29 mouse cellular contexts compared by ENCODE assay signal in the genomic region with DNA sequence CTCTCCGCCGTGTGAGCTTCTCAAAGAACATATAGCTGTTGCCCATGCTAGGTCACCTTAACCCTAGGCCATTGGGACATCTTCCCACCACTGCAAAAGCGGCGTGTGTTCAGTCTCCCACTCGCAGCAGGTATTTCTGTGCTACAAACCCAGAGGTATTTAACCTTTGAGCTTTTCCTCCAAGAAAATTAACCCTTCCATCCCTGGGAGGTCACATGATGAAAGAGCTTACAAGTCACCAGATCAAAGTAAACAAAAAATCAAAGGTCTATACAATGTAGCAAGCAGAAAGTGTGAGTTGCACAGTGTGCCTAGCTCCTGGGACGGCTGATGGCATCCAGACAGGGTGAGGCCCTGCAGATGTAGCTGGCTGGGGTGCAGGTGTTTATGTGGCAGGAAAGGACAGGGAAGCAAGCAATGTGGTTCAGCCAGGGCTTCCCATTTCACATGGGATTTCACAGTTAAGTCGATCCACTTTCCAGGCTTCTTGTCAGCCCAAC. TPM values are rescaled to one million over a fixed set of nuclear protein-coding genes. Genes with fewer than 3 reads are reported as not detected.
DNase-seq lines count a peak whose midpoint lies in the region; ATAC-seq and TF ChIP-seq lines count a peak whose summit lies in the region.
"Had no signal": no experiment of that assay in that cellular context is flagged by ENCODE, and none has a peak within 500 bp of the region (broad histone marks: within the 10 kb centered on the region; RNA-seq: fewer than 3 reads in every experiment).

No protein-coding gene starts in this region.

- no peak overlapping the region for H3K4me3 ChIP-seq in kidney, adult 2 months (ENCODE audit: insufficient read depth, low read depth, low read length)
- H3K4me3 ChIP-seq in liver, postnatal 0 days (ENCODE audit: low read depth, low read length): no peak overlapping the region
- no peak overlapping the region for H3K4me3 ChIP-seq in liver, embryonic 12.5 days
- no peak overlapping the region for H3K4me3 ChIP-seq in intestine, embryonic 16.5 days (ENCODE audit: low read length)
- H3K4me3 ChIP-seq in forebrain, embryonic 16.5 days (replicated peaks; ENCODE audit: low read length): no peak overlapping the region
- H3K4me3 ChIP-seq: embryonic facial prominence, embryonic 10.5 days; embryonic facial prominence, embryonic 13.5 days; erythroblast, embryonic 14.5 days; forebrain, embryonic 10.5 days; forebrain, embryonic 13.5 days; heart, embryonic 10.5 days; heart, embryonic 13.5 days; hindbrain, embryonic 12.5 days; hindbrain, embryonic 15.5 days had no signal

- H3K4me2 ChIP-seq in liver, postnatal 0 days (ENCODE audit: low read depth, low read length): no peak overlapping the region
- H3K4me2 ChIP-seq in liver, embryonic 12.5 days: no peak overlapping the region
- H3K4me2 ChIP-seq in intestine, embryonic 16.5 days (ENCODE audit: low read depth, low read length): no peak overlapping the region
- no peak overlapping the region for H3K4me2 ChIP-seq in forebrain, embryonic 16.5 days (ENCODE audit: low read length)
- H3K4me2 ChIP-seq: embryonic facial prominence, embryonic 13.5 days; forebrain, embryonic 13.5 days; heart, embryonic 13.5 days; hindbrain, embryonic 12.5 days; hindbrain, embryonic 15.5 days had no signal

- H3K4me1 ChIP-seq in kidney, adult 2 months (ENCODE audit: control insufficient read depth, insufficient read depth, low read length): peaks cover 8% of the 10 kb centered on the region; the same call in 1 of the 2 replicates
- H3K4me1 ChIP-seq in liver, postnatal 0 days (ENCODE audit: insufficient read depth): no peaks in the 10 kb centered on the region
- H3K4me1 ChIP-seq in liver, embryonic 12.5 days: no peaks in the 10 kb centered on the region
- H3K4me1 ChIP-seq in intestine, embryonic 16.5 days (ENCODE audit: control insufficient read depth, insufficient read depth, low read length): no peaks in the 10 kb centered on the region
- peaks cover 4% of the 10 kb centered on the region; the same call in 1 of the 2 replicates for H3K4me1 ChIP-seq in forebrain, embryonic 16.5 days (replicated peaks; ENCODE audit: control insufficient read depth, insufficient read depth, low read length)
- H3K4me1 ChIP-seq: embryonic facial prominence, embryonic 13.5 days; heart, embryonic 10.5 days; heart, embryonic 13.5 days had no signal

- peak; percentile 29 for ATAC-seq in liver, postnatal 0 days
- ATAC-seq in liver, embryonic 12.5 days: no peak
- peak; percentile 65; the same call in 1 of the 2 replicates for ATAC-seq in intestine, embryonic 16.5 days
- ATAC-seq in forebrain, embryonic 16.5 days: no peak
- ATAC-seq: CD4-positive, CD25-positive, alpha-beta regulatory T cell, adult 4 months had no signal

- peak; percentile 66 for DNase-seq in kidney, adult 2 months
- DNase-seq in kidney, postnatal 10 days: no peak
- no peak for DNase-seq in liver, postnatal 0 days
- no peak for DNase-seq in heart, postnatal 4 days
- DNase-seq: adrenal gland, adult 2 months; adrenal gland, postnatal 25 days; cerebellum, adult 11-12 months; cerebellum, adult 8-10 months; cerebellum, postnatal 10 days; cerebellum, postnatal 36 days; embryo, embryonic 11 days; gastrocnemius, postnatal 25 days; heart, adult 18-20 months; heart, postnatal 14 days had no signal

- H3K9ac ChIP-seq in liver, postnatal 0 days (replicated peaks): no peak overlapping the region
- H3K9ac ChIP-seq in liver, embryonic 12.5 days: no peak overlapping the region
- H3K9ac ChIP-seq in intestine, embryonic 16.5 days (ENCODE audit: low read depth, low read length): no peak overlapping the region
- H3K9ac ChIP-seq in forebrain, embryonic 16.5 days (replicated peaks; ENCODE audit: low read depth, low read length): no peak overlapping the region
- H3K9ac ChIP-seq: embryonic facial prominence, embryonic 13.5 days; forebrain, embryonic 13.5 days; forebrain, postnatal 0 days; heart, embryonic 13.5 days; hindbrain, embryonic 12.5 days; hindbrain, embryonic 15.5 days had no signal

- H3K27ac ChIP-seq in kidney, adult 2 months (ENCODE audit: insufficient read depth, low read depth, low read length): no peak overlapping the region
- no peak overlapping the region for H3K27ac ChIP-seq in liver, postnatal 0 days (ENCODE audit: low read depth)
- no peak overlapping the region for H3K27ac ChIP-seq in liver, embryonic 12.5 days
- no peak overlapping the region for H3K27ac ChIP-seq in intestine, embryonic 16.5 days (ENCODE audit: low read length)
- H3K27ac ChIP-seq in forebrain, embryonic 16.5 days (ENCODE audit: low read length): no peak overlapping the region
- H3K27ac ChIP-seq: embryonic facial prominence, embryonic 10.5 days; embryonic facial prominence, embryonic 13.5 days; forebrain, embryonic 10.5 days; forebrain, embryonic 13.5 days; heart, embryonic 10.5 days; heart, embryonic 13.5 days; hindbrain, embryonic 12.5 days; hindbrain, embryonic 15.5 days had no signal

- H3K9me3 ChIP-seq in liver, postnatal 0 days (ENCODE audit: low read length): 0 out of 2 replicates have a peak, but pooled peaks cover 2% of the 10 kb centered on the region
- H3K9me3 ChIP-seq in liver, embryonic 12.5 days (replicated peaks): no peaks in the 10 kb centered on the region
- H3K9me3 ChIP-seq in intestine, embryonic 16.5 days (ENCODE audit: control insufficient read depth, low read length): no peaks in the 10 kb centered on the region
- no peaks in the 10 kb centered on the region for H3K9me3 ChIP-seq in forebrain, embryonic 16.5 days (ENCODE audit: control insufficient read depth, low read length)
- H3K9me3 ChIP-seq: embryonic facial prominence, embryonic 10.5 days; embryonic facial prominence, embryonic 13.5 days; forebrain, embryonic 13.5 days; heart, embryonic 10.5 days; hindbrain, embryonic 12.5 days; hindbrain, embryonic 15.5 days had no signal

- no peak for TF ChIP-seq EP300 in liver, postnatal 0 days (IDR thresholded peaks at IDR 0.05; ENCODE audit: low read depth)

- H3K27me3 ChIP-seq in kidney, adult 2 months (replicated peaks; ENCODE audit: control insufficient read depth, insufficient read depth, low read length): no peaks in the 10 kb centered on the region
- no peaks in the 10 kb centered on the region for H3K27me3 ChIP-seq in liver, postnatal 0 days (ENCODE audit: insufficient read depth, low read length)
- H3K27me3 ChIP-seq in liver, embryonic 12.5 days (replicated peaks): no peaks in the 10 kb centered on the region
- H3K27me3 ChIP-seq in intestine, embryonic 16.5 days (replicated peaks; ENCODE audit: control insufficient read depth, insufficient read depth, low read length): no peaks in the 10 kb centered on the region
- no peaks in the 10 kb centered on the region; the same call in 1 of the 2 replicates for H3K27me3 ChIP-seq in forebrain, embryonic 16.5 days (replicated peaks; ENCODE audit: control insufficient read depth, insufficient read depth, low read length)
- H3K27me3 ChIP-seq: embryonic facial prominence, embryonic 13.5 days; forebrain, embryonic 13.5 days; heart, embryonic 13.5 days; hindbrain, embryonic 15.5 days had no signal

- WGBS in kidney, adult 2 months: 58% methylated on average over 7 of the region's 7 CpGs
- 64% methylated on average over 7 of the region's 7 CpGs for WGBS in liver, postnatal 0 days (ENCODE audit: insufficient replicate concordance)
- 61% methylated on average over 7 of the region's 7 CpGs for WGBS in liver, embryonic 12.5 days (ENCODE audit: insufficient replicate concordance)
- 42% methylated on average over 7 of the region's 7 CpGs for WGBS in intestine, embryonic 16.5 days
- 77% methylated on average over 7 of the region's 7 CpGs for WGBS in forebrain, embryonic 16.5 days

- TF ChIP-seq CTCF in kidney, adult 2 months (conservative IDR thresholded peaks at IDR 0.05; ENCODE audit: insufficient read depth, insufficient read length, low read depth, low read length): no peak
- TF ChIP-seq CTCF in liver, postnatal 0 days (IDR thresholded peaks at IDR 0.05; ENCODE audit: low read depth): no peak

- no peaks in the 10 kb centered on the region for H3K36me3 ChIP-seq in kidney, adult 2 months (ENCODE audit: control insufficient read depth, insufficient read depth, low read length)
- no peaks in the 10 kb centered on the region for H3K36me3 ChIP-seq in liver, postnatal 0 days (replicated peaks; ENCODE audit: insufficient read depth, low read length)
- no peaks in the 10 kb centered on the region for H3K36me3 ChIP-seq in liver, embryonic 12.5 days
- H3K36me3 ChIP-seq in intestine, embryonic 16.5 days (ENCODE audit: control insufficient read depth, insufficient read depth, low read length): no peaks in the 10 kb centered on the region
- no peaks in the 10 kb centered on the region for H3K36me3 ChIP-seq in forebrain, embryonic 16.5 days (ENCODE audit: control insufficient read depth, insufficient read depth)
- H3K36me3 ChIP-seq: embryonic facial prominence, embryonic 10.5 days; embryonic facial prominence, embryonic 13.5 days; forebrain, embryonic 10.5 days; heart, embryonic 10.5 days; heart, embryonic 13.5 days; hindbrain, embryonic 12.5 days; hindbrain, embryonic 15.5 days had no signal

- TF ChIP-seq POLR2A in kidney, adult 2 months (IDR thresholded peaks at IDR 0.05; ENCODE audit: low read depth, low read length): no peak

RNA-seq across cellular contexts. Expression of a gene that starts 51.0 kb away (rescaled TPM):
- polyA plus RNA-seq in kidney, adult 2 months (2012; rRNA removed): 29.3 and 31.6 TPM in 2 replicates
- 1.0 and 1.3 TPM in 2 replicates for polyA plus RNA-seq in liver, postnatal 0 days (2015; fragmentation: Nextera tagmentation; extraction: Ambion mirVana)
- 4.1 and 4.6 TPM in 2 replicates for polyA plus RNA-seq in liver, embryonic 12.5 days (2016; fragmentation: Nextera tagmentation; extraction: Ambion mirVana)
- polyA plus RNA-seq in intestine, embryonic 16.5 days (2015; fragmentation: Nextera tagmentation; extraction: Ambion mirVana): 4.8 and 5.5 TPM in 2 replicates
- 36.3 and 37.2 TPM in 2 replicates for polyA plus RNA-seq in forebrain, embryonic 16.5 days (2015; fragmentation: Nextera tagmentation; extraction: Ambion mirVana)
- 10 to 100 TPM; 58.9 to 65.8 TPM for total RNA-seq in heart, postnatal 4 days (2021)
- total RNA-seq: MEL had no signal

Comparison
In these comparisons a context has a peak if more than half of its experiments do, and no peak if none do; other contexts are left out.
1. ATAC-seq: peak in liver, postnatal 0 days (single experiment) and intestine, embryonic 16.5 days (single experiment); none in liver, embryonic 12.5 days (single experiment) and forebrain, embryonic 16.5 days (single experiment).